Mouse (Mus musculus) pancreas, adult 10 weeks (tissue): ENCODE measurements around the gene Krtap13-1. TPM values are rescaled to one million over a fixed set of nuclear protein-coding genes. Genes with fewer than 3 reads are reported as not detected.

ENCODE experiments used
- polyA plus RNA-seq: library from polyadenylated mRNA; stranded (reverse); fragments of 350-450 nt; fragmentation: Illumina TruSeq; extraction: RNeasy Lipid Tissue Mini Kit (QIAGEN cat#74804); gene quantifications from one replicate; pipeline ENCODE4 v1.2.3, GENCODE M21; 2015; ENCODE audit warnings: low read depth, low replicate concordance; ENCODE audit not compliant: insufficient read depth

Gene Krtap13-1
- not detected for polyA plus RNA-seq

DNA sequence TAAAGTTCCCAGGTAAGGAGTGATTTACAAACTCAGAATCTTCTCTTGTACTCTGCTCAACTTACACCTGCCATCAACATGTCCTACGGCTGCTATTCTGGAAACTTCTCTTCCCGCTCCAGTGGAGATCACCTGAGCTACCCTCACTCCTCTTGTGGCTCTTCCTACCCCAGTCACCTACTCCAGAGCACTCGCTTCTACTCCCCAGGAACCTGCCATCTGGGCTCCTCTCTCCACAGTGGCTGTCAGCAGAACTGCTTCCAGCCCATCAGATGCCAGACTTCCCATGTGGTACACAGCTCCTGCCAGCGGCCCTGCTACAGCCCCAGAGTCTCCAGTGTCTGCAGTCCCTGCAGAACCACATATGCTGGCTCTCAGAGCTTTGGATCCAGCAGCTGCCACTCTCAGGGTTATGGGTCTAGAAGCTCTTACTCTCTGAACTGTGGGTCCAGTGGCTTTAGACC, at the start of gene Krtap13-1:
TSS of gene Krtap13-1 (plus strand) at position 51 of the 464 bp plus-strand sequence.

DNA sequence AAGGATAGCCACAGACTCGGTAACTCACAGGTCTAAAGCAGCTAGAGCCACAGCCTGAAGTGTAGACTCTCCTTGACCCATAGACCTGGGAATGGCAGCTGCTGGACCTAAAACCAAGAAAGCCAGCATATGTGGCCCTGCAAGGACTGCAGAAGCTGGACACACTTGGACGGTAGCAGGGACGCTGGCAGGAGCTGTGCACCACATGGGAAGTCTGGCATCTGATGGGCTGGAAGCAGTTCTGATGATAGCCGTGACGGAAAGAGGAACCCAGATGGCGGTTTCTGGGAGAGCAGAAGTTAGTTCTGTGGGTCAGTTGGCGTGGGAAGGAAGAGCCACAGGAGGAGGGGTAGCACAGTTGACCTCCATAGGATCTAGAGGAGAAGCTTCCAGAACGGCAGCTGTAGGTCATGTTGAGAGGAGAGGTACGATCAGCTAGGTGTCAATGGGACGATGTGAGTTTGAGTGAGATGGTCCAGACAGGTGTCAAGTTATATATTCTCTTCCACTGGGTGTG, 21.1 kb upstream of the Krtap13-1 start, which contains the start of gene 2310061N02Rik:
TSS of gene 2310061N02Rik (minus strand) at position 467 of the 517 bp plus-strand sequence.

DNA sequence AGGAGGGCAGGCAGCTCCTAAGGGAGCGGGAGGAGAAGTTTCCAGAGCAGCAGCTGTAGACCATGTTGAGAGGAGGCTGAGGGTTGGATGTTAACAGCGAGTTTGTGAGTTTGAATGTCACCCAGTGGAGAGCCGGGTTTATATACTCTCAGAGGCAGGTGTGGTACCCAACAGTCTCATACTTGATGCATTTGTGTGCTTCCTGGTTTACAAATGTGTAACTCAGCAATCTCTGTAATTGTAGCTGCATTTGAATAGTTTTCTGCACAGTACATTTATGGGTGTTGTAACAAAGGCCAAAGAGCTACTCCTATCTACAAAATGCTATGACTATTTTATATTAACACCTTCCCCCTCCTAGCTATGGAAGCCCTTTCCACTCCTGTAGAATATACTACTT, 22.9 kb downstream of the Krtap13-1 start, which contains the start of gene Krtap13:
TSS of gene Krtap13 (minus strand) at position 101 of the 400 bp plus-strand sequence.

DNA sequence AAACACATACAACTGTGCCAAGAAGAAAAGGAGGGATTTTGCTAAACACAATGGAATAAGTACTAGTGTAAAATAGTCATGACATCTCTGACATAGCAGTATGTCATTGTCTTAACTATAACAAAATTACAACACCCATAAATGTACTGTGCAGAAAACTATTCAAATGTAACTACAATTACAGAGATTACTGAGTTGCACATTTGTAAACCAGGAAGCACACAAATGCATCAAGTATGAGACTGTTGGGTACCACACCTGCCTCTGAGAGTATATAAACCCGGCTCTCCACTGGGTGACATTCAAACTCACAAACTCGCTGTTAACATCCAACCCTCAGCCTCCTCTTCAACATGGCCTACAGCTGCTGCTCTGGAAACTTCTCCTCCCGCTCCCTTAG, 29.9 kb downstream of the Krtap13-1 start, which contains the start of gene 2310034C09Rik:
TSS of gene 2310034C09Rik (plus strand) at position 301 of the 400 bp plus-strand sequence.

DNA sequence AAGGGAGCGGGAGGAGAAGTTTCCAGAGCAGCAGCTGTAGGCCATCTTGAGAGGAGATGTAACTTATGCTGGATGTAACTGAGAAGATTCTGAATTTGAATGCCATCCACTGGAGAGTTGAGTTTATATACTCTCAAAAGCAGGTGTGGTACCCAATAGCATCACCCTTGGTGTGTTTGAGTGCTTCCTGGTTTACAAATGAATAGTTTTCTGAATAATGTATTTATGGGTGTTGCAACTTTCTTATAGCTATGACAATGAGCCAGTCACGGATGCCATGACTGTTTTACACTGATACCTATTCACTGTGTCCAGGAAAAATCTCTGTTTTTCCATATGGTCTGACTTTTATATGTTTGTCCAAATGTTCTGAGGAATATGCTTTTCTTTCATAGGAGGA, 45.4 kb downstream of the Krtap13-1 start, which contains the start of gene 2310057N15Rik:
TSS of gene 2310057N15Rik (minus strand) at position 101 of the 400 bp plus-strand sequence.

DNA sequence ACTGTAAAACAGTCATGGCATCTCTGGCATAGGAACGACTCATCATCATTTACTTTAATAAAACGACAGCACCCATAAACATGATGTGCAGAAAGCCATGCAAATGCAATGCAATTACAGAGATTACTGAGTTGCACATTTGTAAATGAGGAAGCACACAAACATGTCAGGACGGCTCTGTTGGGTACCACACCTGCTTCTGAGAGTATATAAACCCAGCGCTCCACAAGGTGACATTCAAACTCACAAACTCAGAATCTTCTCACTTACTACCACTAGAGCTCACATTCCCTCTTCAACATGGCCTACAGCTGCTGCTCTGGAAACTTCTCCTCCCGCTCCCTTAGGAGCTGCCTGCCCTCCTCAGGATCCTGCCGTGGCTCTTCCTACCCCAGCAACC, 48.9 kb downstream of the Krtap13-1 start, which contains the start of gene Gm5965:
TSS of gene Gm5965 (plus strand) at position 301 of the 400 bp plus-strand sequence.

Other genes starting within 250 kb of the Krtap13-1 start
- gene Cldn17, start 221.9 kb upstream of the Krtap13-1 start, polyA plus RNA-seq: not detected
- 2.2 TPM for gene Cldn8, start 165.7 kb upstream of the Krtap13-1 start, polyA plus RNA-seq
- gene Krtap24-1, start 116.6 kb upstream of the Krtap13-1 start, polyA plus RNA-seq: not detected
- gene 2310079G19Rik, start 101.2 kb upstream of the Krtap13-1 start, polyA plus RNA-seq: not detected
- not detected for gene Krtap26-1, start 81.1 kb upstream of the Krtap13-1 start, polyA plus RNA-seq
- gene Krtap27-1, start 57.2 kb upstream of the Krtap13-1 start, polyA plus RNA-seq: not detected
- gene 2310061N02Rik, start 20.9 kb upstream of the Krtap13-1 start, polyA plus RNA-seq: not detected
- gene Krtap13, start 22.8 kb downstream of the Krtap13-1 start, polyA plus RNA-seq: not detected
- not detected for gene 2310034C09Rik, start 30.0 kb downstream of the Krtap13-1 start, polyA plus RNA-seq
- not detected for gene 2310057N15Rik, start 45.3 kb downstream of the Krtap13-1 start, polyA plus RNA-seq
- not detected for gene Gm5965, start 49.0 kb downstream of the Krtap13-1 start, polyA plus RNA-seq
- gene Gm20741, start 83.4 kb downstream of the Krtap13-1 start, polyA plus RNA-seq: not detected
- gene Krtap15, start 91.4 kb downstream of the Krtap13-1 start, polyA plus RNA-seq: not detected
- gene Krtap14, start 97.3 kb downstream of the Krtap13-1 start, polyA plus RNA-seq: not detected
- gene Krtap19-1, start 140.5 kb downstream of the Krtap13-1 start, polyA plus RNA-seq: not detected
- gene Krtap19-2, start 145.4 kb downstream of the Krtap13-1 start, polyA plus RNA-seq: not detected
- gene Krtap19-3, start 149.2 kb downstream of the Krtap13-1 start, polyA plus RNA-seq: not detected
- not detected for gene Krtap19-4, start 156.2 kb downstream of the Krtap13-1 start, polyA plus RNA-seq
- gene Krtap19-5, start 167.6 kb downstream of the Krtap13-1 start, polyA plus RNA-seq: not detected
- not detected for gene Krtap19-9b, start 203.4 kb downstream of the Krtap13-1 start, polyA plus RNA-seq
- gene Krtap16-3, start 234.0 kb downstream of the Krtap13-1 start, polyA plus RNA-seq: not detected